Mouse (Mus musculus): Measurements from ENCODE around the gene Hprt. TPM values are rescaled to one million over a fixed set of nuclear protein-coding genes. Genes with fewer than 3 reads are reported as not detected.

Gene Hprt
- polyA plus RNA-seq, 1 experiment from 2014 or later: 54.8 TPM

DNA sequence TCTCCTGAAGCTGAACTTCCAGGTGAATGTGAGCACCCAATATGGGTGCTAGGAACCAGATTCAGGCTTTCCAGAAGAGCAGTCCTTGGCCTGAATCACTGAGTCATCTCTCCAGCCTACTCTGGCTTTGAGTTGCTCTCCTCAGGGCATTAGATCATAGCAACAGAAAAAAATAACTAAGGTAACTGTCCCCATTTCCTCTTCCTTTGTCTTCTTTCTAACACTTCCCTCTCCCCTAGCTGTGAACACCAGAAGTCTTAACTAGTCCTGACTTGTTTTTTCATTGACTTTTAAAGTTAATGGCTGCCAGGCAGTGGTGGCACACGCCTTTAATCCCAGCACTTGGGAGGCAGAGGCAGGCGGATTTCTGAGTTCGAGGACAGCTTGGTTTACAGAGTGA is 76.5 kb downstream of the Hprt start:
- Histone ChIP-seq H3K27ac (no peak overlapping the region), H3K4me1 (no peaks in the 10 kb centered on the region), H3K4me2 (replicated peaks) (no peak overlapping the region), H3K9ac (no peak overlapping the region), H3K4me3 (no peak overlapping the region), H3K36me3 (no peaks in the 10 kb centered on the region), H3K9me3 (replicated peaks) (no peaks in the 10 kb centered on the region), H3K27me3 (peaks cover 10% of the 10 kb centered on the region)
- ATAC-seq (ENCODE audit: low FRiP score): no peak
- WGBS: 85% methylated on average over 3 of the region's 3 CpGs

MicroRNA genes within 50 kb of the gene (microRNA counts, 519-probe panel; counts per million panel counts)
- microRNA mmu-miR-322 (5,592 counts per million, percentile 94 among the panel's probes with 10 or more counts), microRNA mmu-miR-351 (470 counts per million, percentile 58 among the panel's probes with 10 or more counts), microRNA mmu-miR-450a-3p (470 counts per million, percentile 58 among the panel's probes with 10 or more counts), microRNA mmu-miR-450a-5p (3,565 counts per million, percentile 76 among the panel's probes with 10 or more counts), microRNA mmu-miR-450b-3p (470 counts per million, percentile 58 among the panel's probes with 10 or more counts), microRNA mmu-miR-450b-5p (470 counts per million, percentile 58 among the panel's probes with 10 or more counts), microRNA mmu-miR-503 (2,119 counts per million, percentile 61 among the panel's probes with 10 or more counts), microRNA mmu-miR-542-3p (470 counts per million, percentile 58 among the panel's probes with 10 or more counts), microRNA mmu-miR-542-5p (3,188 counts per million, percentile 71 among the panel's probes with 10 or more counts)

Small RNA genes lying within 50 kb of the gene (microRNA-seq; reads per million reads assigned to microRNA genes)
- gene Mir322: 23,741 reads per million, percentile 98 among the genes with 10 or more reads in this experiment
- 3,947 reads per million, percentile 87 among the genes with 10 or more reads in this experiment for gene Mir351
- gene Mir450-1: 14.6 reads per million, percentile 26 among the genes with 10 or more reads in this experiment
- 6.8 reads per million, percentile 16 among the genes with 10 or more reads in this experiment for gene Mir450-2
- gene Mir450b: 152 reads per million, percentile 53 among the genes with 10 or more reads in this experiment
- 641 reads per million, percentile 69 among the genes with 10 or more reads in this experiment for gene Mir503
- gene Mir542: 438 reads per million, percentile 65 among the genes with 10 or more reads in this experiment

Other genes with a start within 250 kb of the Hprt start
- gene Ccdc160, start 196.9 kb upstream of the Hprt start, polyA plus RNA-seq (2016; fragmentation: Nextera tagmentation; extraction: Ambion mirVana): 4.1 and 4.6 TPM in 2 replicates
- 97.7 and 103 TPM in 2 replicates for gene Phf6, start 75.9 kb upstream of the Hprt start, polyA plus RNA-seq (2016; fragmentation: Nextera tagmentation; extraction: Ambion mirVana)

Data from hindbrain, embryonic 12.5 days (tissue).